Mouse (Mus musculus): ENCODE results near the gene Tnfsf9.

Gene Tnfsf9

GRCm38 (mm10) chr17:57063031-57063430, 42.1 kb upstream of the Tnfsf9 start:
- H3K4me3 ChIP-seq (replicated peaks; ENCODE audit: low read length) = peak overlapping the region; percentile 81
- TF ChIP-seq CTCF (conservative IDR thresholded peaks at IDR 0.05; ENCODE audit: low read length) (no peak), NANOG (IDR thresholded peaks at IDR 0.05; ENCODE audit: borderline replicate concordance, low read length) (no peak), POU5F1 (IDR thresholded peaks at IDR 0.05; ENCODE audit: borderline replicate concordance, low read length) (no peak)

GRCm38 (mm10) chr17:57066908-57067307, 38.2 kb upstream of the Tnfsf9 start:
- Histone ChIP-seq H3K27me3 (ENCODE audit: insufficient read depth, low read length) (peaks cover 37% of the 10 kb centered on the region), H3K9me3 (ENCODE audit: low read length) (no peaks in the 10 kb centered on the region), H3K36me3 (ENCODE audit: insufficient read depth, low read length) (peaks cover 13% of the 10 kb centered on the region; the same call in 1 of the 2 replicates), H3K4me3 (replicated peaks; ENCODE audit: low read length) (no peak overlapping the region), H3K4me1 (replicated peaks; ENCODE audit: low read depth, low read length) (peaks cover 67% of the 10 kb centered on the region)
- TF ChIP-seq NANOG (IDR thresholded peaks at IDR 0.05; ENCODE audit: borderline replicate concordance, low read length) (no peak), POU5F1 (IDR thresholded peaks at IDR 0.05; ENCODE audit: borderline replicate concordance, low read length) (no peak), CTCF (conservative IDR thresholded peaks at IDR 0.05; ENCODE audit: low read length) (no peak)

More at GRCm38 (mm10) chr17:57063031-57063430, 42.1 kb upstream of the Tnfsf9 start:
- Histone ChIP-seq H3K36me3 (ENCODE audit: insufficient read depth, low read length) (peaks cover 13% of the 10 kb centered on the region; the same call in 1 of the 2 replicates), H3K9me3 (ENCODE audit: low read length) (no peaks in the 10 kb centered on the region), H3K4me1 (replicated peaks; ENCODE audit: low read depth, low read length) (peaks cover 72% of the 10 kb centered on the region), H3K27me3 (ENCODE audit: insufficient read depth, low read length) (peaks cover 53% of the 10 kb centered on the region)

GRCm38 (mm10) chr17:57070272-57070671, 34.9 kb upstream of the Tnfsf9 start:
- H3K4me3 ChIP-seq (replicated peaks; ENCODE audit: low read length) = peak overlapping the region; percentile 52
- H3K27me3 ChIP-seq (ENCODE audit: insufficient read depth, low read length) = peaks cover 30% of the 10 kb centered on the region
- no peaks in the 10 kb centered on the region for H3K9me3 ChIP-seq (ENCODE audit: low read length)
- H3K36me3 ChIP-seq (ENCODE audit: insufficient read depth, low read length) = peaks cover 8% of the 10 kb centered on the region; the same call in 1 of the 2 replicates
- H3K4me1 ChIP-seq (replicated peaks; ENCODE audit: low read depth, low read length) = peaks cover 59% of the 10 kb centered on the region
- no peak for TF ChIP-seq CTCF (conservative IDR thresholded peaks at IDR 0.05; ENCODE audit: low read length)
- TF ChIP-seq NANOG (IDR thresholded peaks at IDR 0.05; ENCODE audit: borderline replicate concordance, low read length) = no peak
- TF ChIP-seq POU5F1 (IDR thresholded peaks at IDR 0.05; ENCODE audit: borderline replicate concordance, low read length) = no peak

DNA sequence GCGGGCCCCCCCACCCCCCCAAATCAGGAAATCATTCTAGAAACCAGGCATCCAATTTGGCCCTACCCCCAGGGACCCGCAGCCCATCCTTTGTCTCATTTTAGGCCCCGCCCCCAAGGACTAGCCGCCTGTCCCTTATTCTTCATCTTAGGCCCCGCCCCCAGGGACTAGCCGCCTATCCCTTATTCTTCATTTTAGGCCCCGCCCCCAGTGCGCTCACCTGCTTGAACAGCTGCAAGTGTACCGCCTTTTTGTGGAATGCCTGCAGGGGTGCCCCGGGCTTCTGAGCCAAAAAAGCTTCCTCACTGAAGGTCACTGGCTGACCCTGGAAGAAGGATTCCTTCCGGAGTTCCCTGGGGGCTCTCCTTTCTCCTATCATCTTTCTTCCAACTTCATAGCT, 34.4 kb upstream of the Tnfsf9 start:
- Histone ChIP-seq H3K4me3 (replicated peaks; ENCODE audit: low read length) (peak overlapping the region; percentile 26; the same call in 1 of the 2 replicates), H3K27me3 (ENCODE audit: insufficient read depth, low read length) (peaks cover 30% of the 10 kb centered on the region), H3K36me3 (ENCODE audit: insufficient read depth, low read length) (peaks cover 5% of the 10 kb centered on the region; the same call in 1 of the 2 replicates), H3K9me3 (ENCODE audit: low read length) (no peaks in the 10 kb centered on the region), H3K4me1 (replicated peaks; ENCODE audit: low read depth, low read length) (peaks cover 55% of the 10 kb centered on the region)
- TF ChIP-seq POU5F1 (IDR thresholded peaks at IDR 0.05; ENCODE audit: borderline replicate concordance, low read length) (no peak), NANOG (IDR thresholded peaks at IDR 0.05; ENCODE audit: borderline replicate concordance, low read length) (peak; percentile 16; the same call in 1 of the 2 replicates), CTCF (conservative IDR thresholded peaks at IDR 0.05; ENCODE audit: low read length) (no peak)

DNA sequence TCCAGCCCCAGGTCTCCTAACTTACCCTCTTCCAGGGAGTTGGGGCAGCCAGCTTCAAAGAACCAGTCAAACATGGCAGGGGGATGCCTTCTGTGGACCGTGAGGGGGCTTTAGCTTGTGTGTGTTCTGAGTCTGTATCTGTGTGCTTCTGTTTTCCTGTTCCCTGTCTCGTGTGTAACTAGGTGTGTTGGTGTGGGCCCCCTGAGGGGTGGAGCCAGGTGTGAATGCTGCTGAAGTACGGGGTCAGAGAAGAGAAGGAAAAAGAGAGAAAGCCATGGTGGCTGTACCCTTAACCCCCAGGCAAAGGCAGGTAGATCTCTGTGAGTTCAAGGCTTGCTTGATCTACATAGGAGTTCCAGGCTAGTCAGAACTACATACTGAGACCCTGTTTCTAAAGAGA, 28.2 kb upstream of the Tnfsf9 start:
- Histone ChIP-seq H3K9me3 (ENCODE audit: low read length) (no peaks in the 10 kb centered on the region), H3K36me3 (ENCODE audit: insufficient read depth, low read length) (no peaks in the 10 kb centered on the region), H3K4me1 (replicated peaks; ENCODE audit: low read depth, low read length) (peaks cover 61% of the 10 kb centered on the region), H3K4me3 (replicated peaks; ENCODE audit: low read length) (no peak overlapping the region), H3K27me3 (ENCODE audit: insufficient read depth, low read length) (peaks cover 41% of the 10 kb centered on the region)
- TF ChIP-seq CTCF (conservative IDR thresholded peaks at IDR 0.05; ENCODE audit: low read length) (no peak), NANOG (IDR thresholded peaks at IDR 0.05; ENCODE audit: borderline replicate concordance, low read length) (no peak)

DNA sequence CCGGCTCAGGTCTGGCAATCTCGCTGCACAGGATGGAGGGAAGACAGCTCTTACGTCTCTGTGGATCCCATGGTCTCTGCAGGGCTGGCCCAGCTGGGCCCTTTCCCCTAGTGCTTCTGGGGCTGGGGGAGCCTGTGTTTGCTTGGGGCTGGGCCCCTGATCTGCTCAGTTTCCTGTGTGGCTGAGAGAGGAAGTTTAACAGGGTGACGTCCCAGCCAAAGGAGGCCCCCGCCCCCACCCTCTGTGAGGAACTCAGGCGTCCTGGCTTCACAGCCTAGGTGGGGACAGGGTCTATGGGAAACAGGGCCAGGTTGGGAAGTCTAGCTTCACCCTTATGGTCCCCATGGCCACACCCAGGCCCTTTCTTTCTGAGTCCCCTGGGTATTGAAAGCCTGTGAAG, 26.8 kb upstream of the Tnfsf9 start, which contains the start of gene Dennd1c:
TSS of gene Dennd1c (minus strand) at position 179 of the 400 bp plus-strand sequence.
- Histone ChIP-seq H3K4me1 (replicated peaks; ENCODE audit: low read depth, low read length) (peaks cover 53% of the 10 kb centered on the region), H3K9me3 (ENCODE audit: low read length) (no peaks in the 10 kb centered on the region), H3K36me3 (ENCODE audit: insufficient read depth, low read length) (no peaks in the 10 kb centered on the region), H3K4me3 (replicated peaks; ENCODE audit: low read length) (no peak within 1 kb of the TSS), H3K27me3 (ENCODE audit: insufficient read depth, low read length) (peaks cover 35% of the 10 kb centered on the region)
- no peak for TF ChIP-seq CTCF (conservative IDR thresholded peaks at IDR 0.05; ENCODE audit: low read length)

DNA sequence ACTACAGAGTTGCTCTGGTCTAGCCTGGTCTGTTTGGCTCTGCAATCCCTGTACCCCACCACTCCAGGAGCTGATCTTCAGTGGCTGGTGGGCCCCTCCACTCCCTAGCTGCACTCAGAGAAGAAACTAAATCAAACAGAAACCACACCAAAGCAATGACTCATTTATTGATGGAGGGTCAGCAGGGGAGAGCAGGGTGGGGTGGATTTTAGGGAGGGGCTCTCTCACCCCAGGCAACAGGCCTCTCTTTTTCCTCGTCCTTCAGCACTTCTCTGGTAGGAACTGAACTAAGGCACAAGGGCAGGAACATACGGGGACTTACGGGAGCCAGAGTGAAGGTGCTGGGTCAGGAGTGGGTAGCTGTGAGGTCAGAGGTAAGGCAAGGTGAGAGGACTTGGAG, 25.2 kb upstream of the Tnfsf9 start:
- Histone ChIP-seq H3K4me1 (replicated peaks; ENCODE audit: low read depth, low read length) (peaks cover 43% of the 10 kb centered on the region), H3K27me3 (ENCODE audit: insufficient read depth, low read length) (peaks cover 39% of the 10 kb centered on the region), H3K9me3 (ENCODE audit: low read length) (no peaks in the 10 kb centered on the region), H3K36me3 (ENCODE audit: insufficient read depth, low read length) (no peaks in the 10 kb centered on the region), H3K4me3 (replicated peaks; ENCODE audit: low read length) (no peak overlapping the region)
- TF ChIP-seq NANOG (IDR thresholded peaks at IDR 0.05; ENCODE audit: borderline replicate concordance, low read length) (no peak), CTCF (conservative IDR thresholded peaks at IDR 0.05; ENCODE audit: low read length) (no peak), POU5F1 (IDR thresholded peaks at IDR 0.05; ENCODE audit: borderline replicate concordance, low read length) (no peak)

- Histone ChIP-seq H3K9me3 (ENCODE audit: low read length) (no peaks in the 10 kb centered on the region), H3K4me1 (replicated peaks; ENCODE audit: low read depth, low read length) (peaks cover 43% of the 10 kb centered on the region), H3K36me3 (ENCODE audit: insufficient read depth, low read length) (no peaks in the 10 kb centered on the region), H3K27me3 (ENCODE audit: insufficient read depth, low read length) (peaks cover 44% of the 10 kb centered on the region), H3K4me3 (replicated peaks; ENCODE audit: low read length) (no peak overlapping the region; the same call in 1 of the 2 replicates)
- TF ChIP-seq CTCF (conservative IDR thresholded peaks at IDR 0.05; ENCODE audit: low read length) (no peak), NANOG (IDR thresholded peaks at IDR 0.05; ENCODE audit: borderline replicate concordance, low read length) (no peak)
These were observed 23.8 kb upstream of the Tnfsf9 start for GRCm38 (mm10) chr17:57081234-57081842.

DNA sequence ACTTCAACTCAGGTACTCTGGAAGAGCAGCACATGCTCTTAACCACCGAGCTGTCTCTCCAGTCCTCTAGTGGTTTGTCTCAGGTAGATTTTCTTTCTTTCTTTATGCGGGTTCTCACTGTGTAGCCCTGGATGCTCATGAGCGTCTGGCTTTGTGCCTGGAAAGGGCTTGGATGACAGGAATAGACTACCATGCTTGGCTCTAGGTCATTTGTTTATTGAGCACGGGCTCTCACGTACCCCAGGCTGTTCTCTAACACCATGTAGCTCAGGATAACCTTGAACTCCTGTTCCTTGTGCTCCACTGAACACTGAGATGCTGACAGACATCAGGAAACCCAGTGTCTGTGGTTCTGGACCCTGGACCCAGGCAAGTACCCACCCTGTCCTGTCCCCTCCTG, 22.6 kb upstream of the Tnfsf9 start:
- H3K9me3 ChIP-seq (ENCODE audit: low read length) = no peaks in the 10 kb centered on the region
- TF ChIP-seq CTCF (conservative IDR thresholded peaks at IDR 0.05; ENCODE audit: low read length) (no peak), NANOG (IDR thresholded peaks at IDR 0.05; ENCODE audit: borderline replicate concordance, low read length) (no peak), POU5F1 (IDR thresholded peaks at IDR 0.05; ENCODE audit: borderline replicate concordance, low read length) (no peak)
- H3K4me3 ChIP-seq (replicated peaks; ENCODE audit: low read length) = no peak overlapping the region

More for the DNA sequence above, 22.6 kb upstream of the Tnfsf9 start:
- H3K4me1 ChIP-seq (replicated peaks; ENCODE audit: low read depth, low read length) = peaks cover 48% of the 10 kb centered on the region
- peaks cover 45% of the 10 kb centered on the region for H3K27me3 ChIP-seq (ENCODE audit: insufficient read depth, low read length)
- no peaks in the 10 kb centered on the region for H3K36me3 ChIP-seq (ENCODE audit: insufficient read depth, low read length)
